Mouse (Mus musculus): ENCODE results near the gene Ldlrad3. TPM values are rescaled to one million over a fixed set of nuclear protein-coding genes. Genes with fewer than 3 reads are reported as not detected.
A peak's percentile ranks its signal among the peaks of the same experiment; 100 is the strongest.

Gene Ldlrad3
- polyA plus RNA-seq, 2 experiments: 45.1 to 49.7 TPM

- ATAC-seq (ENCODE audit: low FRiP score, low read depth): no peak
- Histone ChIP-seq H3K27me3 (ENCODE audit: control insufficient read depth, insufficient read depth, low read length) (no peaks in the 10 kb centered on the region), H3K9ac (ENCODE audit: low read depth, low read length, severe bottlenecking) (no peak overlapping the region), H3K36me3 (ENCODE audit: control insufficient read depth, insufficient read depth, low read length) (peaks cover 7% of the 10 kb centered on the region; the same call in 1 of the 2 replicates), H3K4me3 (replicated peaks; ENCODE audit: low read length) (no peak overlapping the region), H3K4me2 (replicated peaks; ENCODE audit: low read depth, low read length, severe bottlenecking) (no peak overlapping the region), H3K27ac (replicated peaks; ENCODE audit: low read depth, low read length) (no peak overlapping the region), H3K9me3 (ENCODE audit: control insufficient read depth, low read length) (no peaks in the 10 kb centered on the region), H3K4me1 (ENCODE audit: control insufficient read depth, insufficient read depth, low read length) (peaks cover 34% of the 10 kb centered on the region)
- 64% methylated on average over 6 of the region's 6 CpGs for WGBS
- no peak for TF ChIP-seq POLR2A (IDR thresholded peaks at IDR 0.05; ENCODE audit: borderline replicate concordance, extremely low read depth, insufficient read depth, insufficient read length)
- DNase-seq (ENCODE audit: low spot score): no peak
Measured at GRCm38 (mm10) chr2:102117402-102117760, 68.8 kb downstream of the Ldlrad3 start.

- Histone ChIP-seq H3K36me3 (ENCODE audit: control insufficient read depth, insufficient read depth, low read length) (peaks cover 12% of the 10 kb centered on the region; the same call in 1 of the 2 replicates), H3K9me3 (ENCODE audit: control insufficient read depth, low read length) (no peaks in the 10 kb centered on the region), H3K27me3 (ENCODE audit: control insufficient read depth, insufficient read depth, low read length) (no peaks in the 10 kb centered on the region), H3K9ac (ENCODE audit: low read depth, low read length, severe bottlenecking) (no peak overlapping the region), H3K4me3 (replicated peaks; ENCODE audit: low read length) (no peak overlapping the region), H3K4me2 (replicated peaks; ENCODE audit: low read depth, low read length, severe bottlenecking) (no peak overlapping the region), H3K4me1 (ENCODE audit: control insufficient read depth, insufficient read depth, low read length) (peaks cover 34% of the 10 kb centered on the region), H3K27ac (replicated peaks; ENCODE audit: low read depth, low read length) (0 out of 2 replicates have a peak overlapping the region, but pooled peaks have one; percentile 1)
- DNase-seq (ENCODE audit: low spot score) (peak; percentile 65), ATAC-seq (ENCODE audit: low FRiP score, low read depth) (peak; percentile 64)
- 41% methylated on average over 9 of the region's 9 CpGs for WGBS
- no peak for TF ChIP-seq POLR2A (IDR thresholded peaks at IDR 0.05; ENCODE audit: borderline replicate concordance, extremely low read depth, insufficient read depth, insufficient read length)
Measured at GRCm38 (mm10) chr2:102116521-102117401, 69.4 kb downstream of the Ldlrad3 start.

GRCm38 (mm10) chr2:102113801-102114200, 72.4 kb downstream of the Ldlrad3 start:
- no peak for DNase-seq (ENCODE audit: low spot score)
- no peaks in the 10 kb centered on the region for H3K9me3 ChIP-seq (ENCODE audit: control insufficient read depth, low read length)
- H3K4me3 ChIP-seq (replicated peaks; ENCODE audit: low read length): no peak overlapping the region
- peaks cover 23% of the 10 kb centered on the region; the same call in 1 of the 2 replicates for H3K36me3 ChIP-seq (ENCODE audit: control insufficient read depth, insufficient read depth, low read length)
- no peaks in the 10 kb centered on the region for H3K27me3 ChIP-seq (ENCODE audit: control insufficient read depth, insufficient read depth, low read length)
- TF ChIP-seq POLR2A (IDR thresholded peaks at IDR 0.05; ENCODE audit: borderline replicate concordance, extremely low read depth, insufficient read depth, insufficient read length): no peak
- no peak overlapping the region for H3K9ac ChIP-seq (ENCODE audit: low read depth, low read length, severe bottlenecking)
- no peak for ATAC-seq (ENCODE audit: low FRiP score, low read depth)
- WGBS: 89% methylated on average over 3 of the region's 3 CpGs
- no peak overlapping the region for H3K27ac ChIP-seq (replicated peaks; ENCODE audit: low read depth, low read length)
- H3K4me2 ChIP-seq (replicated peaks; ENCODE audit: low read depth, low read length, severe bottlenecking): no peak overlapping the region
- H3K4me1 ChIP-seq (ENCODE audit: control insufficient read depth, insufficient read depth, low read length): peaks cover 19% of the 10 kb centered on the region

- Histone ChIP-seq H3K4me3 (replicated peaks; ENCODE audit: low read length) (no peak overlapping the region), H3K4me2 (replicated peaks; ENCODE audit: low read depth, low read length, severe bottlenecking) (no peak overlapping the region), H3K27me3 (ENCODE audit: control insufficient read depth, insufficient read depth, low read length) (no peaks in the 10 kb centered on the region), H3K36me3 (ENCODE audit: control insufficient read depth, insufficient read depth, low read length) (peaks cover 28% of the 10 kb centered on the region; the same call in 1 of the 2 replicates), H3K4me1 (ENCODE audit: control insufficient read depth, insufficient read depth, low read length) (peaks cover 14% of the 10 kb centered on the region), H3K9me3 (ENCODE audit: control insufficient read depth, low read length) (no peaks in the 10 kb centered on the region), H3K27ac (replicated peaks; ENCODE audit: low read depth, low read length) (no peak overlapping the region), H3K9ac (ENCODE audit: low read depth, low read length, severe bottlenecking) (no peak overlapping the region)
- no peak for TF ChIP-seq POLR2A (IDR thresholded peaks at IDR 0.05; ENCODE audit: borderline replicate concordance, extremely low read depth, insufficient read depth, insufficient read length)
- ATAC-seq (ENCODE audit: low FRiP score, low read depth) (no peak), DNase-seq (ENCODE audit: low spot score) (no peak)
- 71% methylated on average over 12 of the region's 12 CpGs for WGBS
Measured at GRCm38 (mm10) chr2:102113323-102113722, 72.9 kb downstream of the Ldlrad3 start.

GRCm38 (mm10) chr2:102111906-102112499, 74.2 kb downstream of the Ldlrad3 start:
- Histone ChIP-seq H3K4me1 (ENCODE audit: control insufficient read depth, insufficient read depth, low read length) (peaks cover 17% of the 10 kb centered on the region), H3K27me3 (ENCODE audit: control insufficient read depth, insufficient read depth, low read length) (no peaks in the 10 kb centered on the region), H3K9me3 (ENCODE audit: control insufficient read depth, low read length) (no peaks in the 10 kb centered on the region), H3K4me3 (replicated peaks; ENCODE audit: low read length) (no peak overlapping the region), H3K9ac (ENCODE audit: low read depth, low read length, severe bottlenecking) (no peak overlapping the region), H3K27ac (replicated peaks; ENCODE audit: low read depth, low read length) (0 out of 2 replicates have a peak overlapping the region, but pooled peaks have one; percentile 26), H3K4me2 (replicated peaks; ENCODE audit: low read depth, low read length, severe bottlenecking) (no peak overlapping the region), H3K36me3 (ENCODE audit: control insufficient read depth, insufficient read depth, low read length) (peaks cover 28% of the 10 kb centered on the region; the same call in 1 of the 2 replicates)
- TF ChIP-seq POLR2A (IDR thresholded peaks at IDR 0.05; ENCODE audit: borderline replicate concordance, extremely low read depth, insufficient read depth, insufficient read length): no peak
- ATAC-seq (ENCODE audit: low FRiP score, low read depth) (peak; percentile 39; the same call in 1 of the 2 replicates), DNase-seq (ENCODE audit: low spot score) (no peak)
- 75% methylated on average over 13 of the region's 13 CpGs for WGBS
